Mouse (Mus musculus) ES-E14 (cell line): ENCODE measurements at regions not wholly inside any gene's neighbourhood (a gene's known extent, or its start where the extent isn't known, plus 50 kb on each side); places are given as distances from the start of the nearest gene placed in this dataset.

Experiments used
- DNase-seq: peaks from one replicate; pipeline ENCODE4 v3.0.0-alpha.2; 2013; ENCODE audit warnings: low read depth, low spot score
- H3K27ac ChIP-seq: 2 replicates; pipeline ENCODE4 v1.5.1; 2012; ENCODE audit warnings: low read depth, mild to moderate bottlenecking, low read length, moderate library complexity, mixed read lengths; ENCODE audit not compliant: poor library complexity, insufficient read depth, severe bottlenecking
- H3K36me3 ChIP-seq: 2 replicates; pipeline ENCODE4 v1.6.1; 2012; ENCODE audit warnings: mild to moderate bottlenecking, low read length, moderate library complexity, mixed read lengths; ENCODE audit not compliant: control insufficient read depth, poor library complexity, insufficient read depth, severe bottlenecking
- H3K4me1 ChIP-seq, 2 experiments: fragments of 150-350 bp in 1 of 2; sonication (generic) in 1 of 2; 2 replicates each; pipeline ENCODE4 v1.6.1; 2012; ENCODE audit warnings: low read length in 2 of 2, mild to moderate bottlenecking in 1 of 2, mixed read lengths in 1 of 2; ENCODE audit not compliant: control insufficient read depth in 2 of 2, insufficient read depth in 2 of 2, poor library complexity in 1 of 2
- H3K4me3 ChIP-seq, 2 experiments: fragments of 150-350 bp in 1 of 2; sonication (generic) in 1 of 2; 2 replicates each; pipeline ENCODE4 v1.5.1; 2012; ENCODE audit warnings: low read length in 2 of 2, low read depth in 1 of 2, mild to moderate bottlenecking in 1 of 2, mixed read lengths in 1 of 2; ENCODE audit not compliant: insufficient read depth in 1 of 2, poor library complexity in 1 of 2, severe bottlenecking in 1 of 2
- H3K9ac ChIP-seq: 2 replicates; pipeline ENCODE4 v1.6.1; 2012; ENCODE audit warnings: low read depth, mild to moderate bottlenecking, low read length, mixed read lengths; ENCODE audit not compliant: poor library complexity, insufficient read depth, severe bottlenecking
- H3K9me3 ChIP-seq: fragments of 150-350 bp; sonication (generic); 2 replicates; pipeline ENCODE4 v1.6.1; 2012; ENCODE audit warnings: low read depth, mild to moderate bottlenecking, low read length; ENCODE audit not compliant: control insufficient read depth, insufficient read depth
- CHD2 ChIP-seq: IDR thresholded peaks from 2 replicates; pipeline ENCODE4 v1.6.1; 2014; ENCODE audit warnings: mild to moderate bottlenecking, low read depth, low read length, inconsistent platforms
- HCFC1 ChIP-seq: IDR thresholded peaks from 2 replicates; pipeline ENCODE4 v1.6.1; 2012; ENCODE audit warnings: low read length, inconsistent platforms, borderline replicate concordance; ENCODE audit not compliant: insufficient read depth
- MAFK ChIP-seq: IDR thresholded peaks from 2 replicates; pipeline ENCODE4 v1.6.1; 2014; ENCODE audit warnings: mild to moderate bottlenecking, low read depth, low read length, inconsistent platforms; ENCODE audit not compliant: insufficient read depth
- ZC3H11A ChIP-seq: IDR thresholded peaks from 2 replicates; pipeline ENCODE4 v1.6.1; 2012; ENCODE audit warnings: low read depth, mild to moderate bottlenecking, inconsistent platforms, low read length, borderline replicate concordance
- ZNF384 ChIP-seq: IDR thresholded peaks from 2 replicates; pipeline ENCODE4 v1.6.1; 2012; ENCODE audit warnings: low read depth, low read length, inconsistent platforms
- in situ Hi-C, 2 experiments: fragments of 600-800 bp; cut with MboI; formaldehyde crosslinking; loops; one replicate each; pipeline ENCODE4 v1.15.1; 2025; ENCODE audit warnings: low sequenced_read_pairs in 2 of 2, inconsistent platforms in 1 of 2; ENCODE audit not compliant: unreplicated experiment in 2 of 2

GRCm38 (mm10) chr5:43391412-43392029 is 123.8 kb upstream of the C1qtnf7 start:
- TF ChIP-seq ZNF384 (no peak), ZC3H11A (peak; percentile 67; the same call in 1 of the 2 replicates), MAFK (0 out of 2 replicates have a peak, but pooled peaks have one; percentile 6)

GRCm38 (mm10) chr5:43392908-43393545 is 122.3 kb upstream of the C1qtnf7 start:
- H3K4me1 ChIP-seq: no peaks in the 10 kb centered on the region
- no peak for DNase-seq
- no peak overlapping the region for H3K4me3 ChIP-seq
- no peak overlapping the region for H3K9ac ChIP-seq
- in situ Hi-C loops: no loop called here
- no peak overlapping the region for H3K27ac ChIP-seq
- no peak for TF ChIP-seq HCFC1
- no peak for TF ChIP-seq ZC3H11A
- H3K9me3 ChIP-seq: no peaks in the 10 kb centered on the region
- no peaks in the 10 kb centered on the region for H3K36me3 ChIP-seq

More at GRCm38 (mm10) chr5:43391412-43392029, 123.8 kb upstream of the C1qtnf7 start:
- in situ Hi-C loops: no loop called here
- peak; percentile 17 for DNase-seq
- Histone ChIP-seq H3K4me3 (no peak overlapping the region), H3K4me1 (no peaks in the 10 kb centered on the region), H3K27ac (no peak overlapping the region), H3K36me3 (no peaks in the 10 kb centered on the region), H3K9ac (no peak overlapping the region), H3K9me3 (no peaks in the 10 kb centered on the region)

GRCm38 (mm10) chr5:43417259-43417658 is 98.1 kb upstream of the C1qtnf7 start:
- TF ChIP-seq CHD2 (no peak), ZNF384 (no peak), ZC3H11A (no peak), MAFK (no peak), HCFC1 (no peak)
- Histone ChIP-seq H3K9ac (no peak overlapping the region), H3K4me3 (no peak overlapping the region), H3K4me1 (no peaks in the 10 kb centered on the region), H3K36me3 (no peaks in the 10 kb centered on the region), H3K9me3 (no peaks in the 10 kb centered on the region), H3K27ac (no peak overlapping the region)
- no peak for DNase-seq
- in situ Hi-C loops: no loop called here

GRCm38 (mm10) chr5:43422815-43423687 is 92.3 kb upstream of the C1qtnf7 start:
- Histone ChIP-seq H3K4me1 (0 out of 4 replicates have a peak, but pooled peaks cover 0 to 2% of the 10 kb centered on the region in 2 experiments), H3K4me3 (no peak overlapping the region), H3K27ac (no peak overlapping the region), H3K9me3 (no peaks in the 10 kb centered on the region), H3K9ac (no peak overlapping the region; the same call in 1 of the 2 replicates), H3K36me3 (no peaks in the 10 kb centered on the region)
- TF ChIP-seq MAFK: no peak
- TF ChIP-seq ZC3H11A: peak; percentile 57
- DNase-seq: peak; percentile 70
- in situ Hi-C loops: no loop called here
